Mouse (Mus musculus) erythroblast, embryonic 14.5 days (primary cell): ENCODE data around the gene Krtap19-5. TPM values are rescaled to one million over a fixed set of nuclear protein-coding genes. Genes with fewer than 3 reads are reported as not detected.

Experiments used
- H3K27me3 ChIP-seq: 2 replicates; pipeline ENCODE4 v1.6.1; 2012; ENCODE audit warnings: inconsistent platforms; ENCODE audit not compliant: control insufficient read depth
- H3K36me3 ChIP-seq: 2 replicates; pipeline ENCODE4 v1.6.1; 2012; ENCODE audit warnings: mild to moderate bottlenecking, inconsistent platforms; ENCODE audit not compliant: control insufficient read depth
- H3K4me1 ChIP-seq: 2 replicates; pipeline ENCODE4 v1.6.1; 2012; ENCODE audit warnings: inconsistent platforms; ENCODE audit not compliant: control insufficient read depth
- H3K4me3 ChIP-seq: replicated peaks from 2 replicates; pipeline ENCODE3; 2012; ENCODE audit warnings: moderate library complexity, mild to moderate bottlenecking, inconsistent platforms
- H3K9me3 ChIP-seq: 2 replicates; pipeline ENCODE4 v1.6.1; 2012; ENCODE audit warnings: low read length, inconsistent platforms, mixed read lengths; ENCODE audit not compliant: control insufficient read depth
- GATA1 ChIP-seq: IDR thresholded peaks from 2 replicates; pipeline ENCODE4 v1.6.1; 2012; ENCODE audit warnings: low read length, inconsistent platforms, mixed read lengths
- TAL1 ChIP-seq: IDR thresholded peaks from 3 replicates; pipeline ENCODE4 v1.6.1; 2012; ENCODE audit warnings: low read length, inconsistent platforms, mixed read lengths
- polyA plus RNA-seq: library from polyadenylated mRNA; stranded (reverse); fragments of >175 nt; gene quantifications from 2 replicates; pipeline ENCODE4 v1.2.3, GENCODE M21; 2012

Gene Krtap19-5
- polyA plus RNA-seq, 1 experiment, result not detected

- Histone ChIP-seq H3K4me1 (no peaks in the 10 kb centered on the region), H3K9me3 (peaks cover under 1% of the 10 kb centered on the region; the same call in 1 of the 2 replicates)
- TF ChIP-seq TAL1 (no peak), GATA1 (no peak)
Measured at GRCm38 (mm10) chr16:88851450-88851849, 44.8 kb downstream of the Krtap19-5 start.

GRCm38 (mm10) chr16:88848558-88848957, 47.7 kb downstream of the Krtap19-5 start:
- Histone ChIP-seq H3K36me3 (no peaks in the 10 kb centered on the region), H3K4me3 (no peak overlapping the region), H3K27me3 (no peaks in the 10 kb centered on the region), H3K9me3 (peaks cover 4% of the 10 kb centered on the region; the same call in 1 of the 2 replicates), H3K4me1 (no peaks in the 10 kb centered on the region)
- TF ChIP-seq TAL1, result no peak
- TF ChIP-seq GATA1, result no peak

More at GRCm38 (mm10) chr16:88851450-88851849, 44.8 kb downstream of the Krtap19-5 start:
- Histone ChIP-seq H3K27me3 (no peaks in the 10 kb centered on the region), H3K36me3 (no peaks in the 10 kb centered on the region), H3K4me3 (no peak overlapping the region)

DNA sequence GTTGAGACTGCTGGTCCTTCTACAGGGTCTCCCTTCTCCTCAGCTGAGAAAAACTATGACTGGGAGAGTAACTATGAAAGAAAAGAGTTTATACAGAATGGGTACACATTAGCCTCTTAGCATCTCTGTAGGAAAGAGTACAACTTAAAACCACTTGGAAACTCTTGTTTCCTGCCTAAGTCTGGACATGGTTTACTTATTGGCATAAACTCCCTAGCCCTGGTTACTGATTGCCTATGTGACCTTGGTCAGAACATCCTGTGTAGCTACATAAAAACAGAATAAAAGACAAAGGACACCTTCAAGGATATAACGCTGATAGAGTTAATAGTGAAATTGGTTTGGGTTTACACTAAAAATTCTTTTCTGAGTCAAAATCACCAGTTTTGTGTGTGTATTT, 48.9 kb downstream of the Krtap19-5 start:
- TF ChIP-seq GATA1 (no peak), TAL1 (no peak)
- H3K36me3 ChIP-seq, result no peaks in the 10 kb centered on the region
- peaks cover 7% of the 10 kb centered on the region; the same call in 1 of the 2 replicates for H3K9me3 ChIP-seq
- H3K4me3 ChIP-seq, result no peak overlapping the region
- no peaks in the 10 kb centered on the region for H3K4me1 ChIP-seq
- no peaks in the 10 kb centered on the region for H3K27me3 ChIP-seq

Other genes starting within 250 kb of the Krtap19-5 start
- not detected in 2 replicates for gene Krtap26-1, start 248.7 kb downstream of the Krtap19-5 start, polyA plus RNA-seq
- not detected in 2 replicates for gene Krtap27-1, start 224.8 kb downstream of the Krtap19-5 start, polyA plus RNA-seq
- not detected in 2 replicates for gene 2310061N02Rik, start 188.5 kb downstream of the Krtap19-5 start, polyA plus RNA-seq
- gene Krtap13-1, start 167.6 kb downstream of the Krtap19-5 start, polyA plus RNA-seq, result not detected in 2 replicates
- not detected in 2 replicates for gene Krtap13, start 144.8 kb downstream of the Krtap19-5 start, polyA plus RNA-seq
- gene 2310034C09Rik, start 137.6 kb downstream of the Krtap19-5 start, polyA plus RNA-seq, result not detected in 2 replicates
- not detected in 2 replicates for gene 2310057N15Rik, start 122.3 kb downstream of the Krtap19-5 start, polyA plus RNA-seq
- not detected in 2 replicates for gene Gm5965, start 118.6 kb downstream of the Krtap19-5 start, polyA plus RNA-seq
- 0.07 TPM in 1 of 2 replicates, not detected in the other for gene Gm20741, start 84.2 kb downstream of the Krtap19-5 start, polyA plus RNA-seq
- not detected in 2 replicates for gene Krtap15, start 76.2 kb downstream of the Krtap19-5 start, polyA plus RNA-seq
- gene Krtap14, start 70.3 kb downstream of the Krtap19-5 start, polyA plus RNA-seq, result not detected in 2 replicates
- gene Krtap19-1, start 27.0 kb downstream of the Krtap19-5 start, polyA plus RNA-seq, result not detected in 2 replicates
- not detected in 2 replicates for gene Krtap19-2, start 22.2 kb downstream of the Krtap19-5 start, polyA plus RNA-seq
- gene Krtap19-3, start 18.4 kb downstream of the Krtap19-5 start, polyA plus RNA-seq, result not detected in 2 replicates
- not detected in 2 replicates for gene Krtap19-4, start 11.4 kb downstream of the Krtap19-5 start, polyA plus RNA-seq
- gene Krtap19-9b, start 35.8 kb upstream of the Krtap19-5 start, polyA plus RNA-seq, result not detected in 2 replicates
- not detected in 2 replicates for gene Krtap16-3, start 66.4 kb upstream of the Krtap19-5 start, polyA plus RNA-seq
- gene Krtap22-2, start 114.3 kb upstream of the Krtap19-5 start, polyA plus RNA-seq, result not detected in 2 replicates
- gene Gm10229, start 118.8 kb upstream of the Krtap19-5 start, polyA plus RNA-seq, result not detected in 2 replicates
- not detected in 2 replicates for gene Krtap6-1, start 135.2 kb upstream of the Krtap19-5 start, polyA plus RNA-seq
- gene Gm10228, start 145.0 kb upstream of the Krtap19-5 start, polyA plus RNA-seq, result not detected in 2 replicates
- gene Krtap6-5, start 151.4 kb upstream of the Krtap19-5 start, polyA plus RNA-seq, result not detected in 2 replicates
- gene 1110025L11Rik, start 167.5 kb upstream of the Krtap19-5 start, polyA plus RNA-seq, result not detected in 2 replicates
- not detected in 2 replicates for gene Krtap6-3, start 187.6 kb upstream of the Krtap19-5 start, polyA plus RNA-seq
- not detected in 2 replicates for gene Gm6358, start 244.4 kb upstream of the Krtap19-5 start, polyA plus RNA-seq